Mouse (Mus musculus): ENCODE data around the gene Gm17349. TPM values are rescaled to one million over a fixed set of nuclear protein-coding genes. Genes with fewer than 3 reads are reported as not detected.
"Not testable (repeated sequence)": the region's sequence is repeated elsewhere in the genome, so short reads cannot be mapped to it uniquely, and the experiment has no call there.

The Gm17349 gene
- polyA plus RNA-seq, 1 experiment from 2014 or later = not detected

DNA sequence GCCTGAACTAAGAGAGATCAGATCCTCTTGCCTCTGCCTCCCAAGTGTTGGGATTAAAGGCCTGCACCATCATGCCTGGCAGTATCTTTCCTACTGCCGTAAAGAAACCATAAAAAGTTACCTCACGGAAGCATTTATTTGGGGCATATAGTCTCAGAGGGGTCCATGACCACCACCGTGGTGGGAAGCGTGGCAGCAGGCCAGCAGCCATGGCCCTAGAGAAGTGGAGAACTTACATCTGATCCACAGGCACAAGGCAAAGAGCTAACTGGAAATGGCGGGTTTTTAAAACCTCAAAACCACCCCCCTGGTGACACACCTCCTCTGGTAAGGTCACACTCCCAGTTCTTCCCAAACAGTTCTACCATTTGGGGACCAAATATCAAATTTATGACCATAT is 22.9 kb upstream of the Gm17349 start:
- peaks cover 5% of the 10 kb centered on the region; the same call in 1 of the 2 replicates for H3K9me3 ChIP-seq (replicated peaks; ENCODE audit: control insufficient read depth, low read length)
- no peak overlapping the region for H3K4me2 ChIP-seq (ENCODE audit: low read depth, low read length)
- no peak overlapping the region for H3K9ac ChIP-seq (ENCODE audit: low read length)
- no peak for ATAC-seq (ENCODE audit: insufficient read depth, low FRiP score)
- H3K4me1 ChIP-seq (ENCODE audit: control insufficient read depth, insufficient read depth, low read length) = peaks cover 21% of the 10 kb centered on the region
- peaks cover 14% of the 10 kb centered on the region for H3K36me3 ChIP-seq (ENCODE audit: control insufficient read depth, insufficient read depth, low read length)
- no peaks in the 10 kb centered on the region for H3K27me3 ChIP-seq (ENCODE audit: control insufficient read depth, insufficient read depth, low read length)
- no peak overlapping the region for H3K27ac ChIP-seq (ENCODE audit: low read length)
- WGBS = 90% methylated on average over 5 of the region's 5 CpGs
- H3K4me3 ChIP-seq (replicated peaks; ENCODE audit: low read length) = no peak overlapping the region

DNA sequence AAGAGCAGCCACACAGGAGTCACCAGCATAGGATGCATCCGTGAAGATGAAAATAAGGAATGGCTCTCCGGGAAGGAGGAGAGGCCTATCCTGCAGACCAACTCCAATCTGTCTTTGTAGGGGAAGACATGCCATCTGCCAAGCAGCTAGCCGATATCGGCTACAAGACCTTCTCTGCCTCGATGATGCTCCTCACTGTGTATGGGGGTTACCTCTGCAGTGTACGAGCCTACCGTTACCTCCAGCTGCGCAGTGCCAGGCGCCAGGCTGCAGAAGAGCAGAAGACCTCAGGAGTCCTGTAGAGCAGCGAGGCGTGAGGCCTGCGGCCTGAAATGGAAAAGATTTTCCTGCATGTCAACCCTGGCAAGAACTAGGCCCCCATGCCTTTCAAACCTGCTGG is 22.2 kb upstream of the Gm17349 start:
- H3K4me2 ChIP-seq (ENCODE audit: low read depth, low read length) = no peak overlapping the region
- H3K9ac ChIP-seq (ENCODE audit: low read length) = no peak overlapping the region
- 95% methylated on average over 12 of the region's 12 CpGs for WGBS
- peaks cover 25% of the 10 kb centered on the region for H3K4me1 ChIP-seq (ENCODE audit: control insufficient read depth, insufficient read depth, low read length)
- no peak overlapping the region for H3K27ac ChIP-seq (ENCODE audit: low read length)
- no peak overlapping the region for H3K4me3 ChIP-seq (replicated peaks; ENCODE audit: low read length)
- no peaks in the 10 kb centered on the region for H3K27me3 ChIP-seq (ENCODE audit: control insufficient read depth, insufficient read depth, low read length)
- H3K36me3 ChIP-seq (ENCODE audit: control insufficient read depth, insufficient read depth, low read length) = peaks cover 14% of the 10 kb centered on the region
- no peak for ATAC-seq (ENCODE audit: insufficient read depth, low FRiP score)
- peaks cover 5% of the 10 kb centered on the region; the same call in 1 of the 2 replicates for H3K9me3 ChIP-seq (replicated peaks; ENCODE audit: control insufficient read depth, low read length)

DNA sequence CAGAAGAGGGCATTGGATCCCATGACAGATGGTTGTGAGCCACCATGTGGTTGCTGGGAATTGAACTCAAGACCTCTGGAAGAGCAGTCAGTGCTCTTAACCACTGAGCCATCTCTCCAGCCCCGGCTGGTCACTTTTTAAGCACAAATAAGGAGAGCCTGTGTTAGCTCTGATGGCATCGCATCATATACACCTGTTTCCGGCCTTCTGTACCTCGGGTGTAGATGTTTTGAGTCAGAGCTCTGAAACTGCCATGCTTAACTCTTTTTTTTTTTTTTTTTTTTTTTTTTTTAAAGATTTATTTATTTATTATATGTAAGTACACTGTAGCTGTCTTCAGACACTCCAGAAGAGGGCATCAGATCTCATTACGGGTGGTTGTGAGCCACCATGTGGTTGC is 21.7 kb upstream of the Gm17349 start:
- not testable (repeated sequence) for H3K4me3 ChIP-seq (replicated peaks; ENCODE audit: low read length); H3K9me3 ChIP-seq (replicated peaks; ENCODE audit: control insufficient read depth, low read length); H3K4me2 ChIP-seq (ENCODE audit: low read depth, low read length); H3K9ac ChIP-seq (ENCODE audit: low read length); H3K27ac ChIP-seq (ENCODE audit: low read length); H3K27me3 ChIP-seq (ENCODE audit: control insufficient read depth, insufficient read depth, low read length); ATAC-seq (ENCODE audit: insufficient read depth, low FRiP score)
- peaks cover 14% of the 10 kb centered on the region for H3K36me3 ChIP-seq (ENCODE audit: control insufficient read depth, insufficient read depth, low read length)
- peaks cover 25% of the 10 kb centered on the region for H3K4me1 ChIP-seq (ENCODE audit: control insufficient read depth, insufficient read depth, low read length)
- WGBS = 89% methylated on average over 4 of the region's 5 CpGs

DNA sequence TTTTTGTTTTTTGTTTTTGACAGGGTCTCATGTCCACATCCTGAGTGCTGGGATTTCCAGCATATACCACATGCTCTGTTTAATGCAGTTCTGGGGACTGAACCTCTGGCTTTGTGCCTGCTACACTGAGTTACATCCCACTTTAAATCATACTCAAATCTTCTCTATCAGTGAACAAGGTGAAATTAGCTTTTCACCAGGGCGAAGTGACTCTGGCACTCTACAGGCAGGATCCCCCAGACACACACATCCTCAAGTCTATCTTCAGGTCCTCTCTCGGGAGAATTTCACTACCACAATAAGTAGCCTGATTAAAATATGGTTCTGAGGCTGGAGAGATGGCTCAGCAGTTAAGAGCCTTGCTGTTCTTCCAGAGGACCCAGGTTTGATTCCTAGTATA is 21.3 kb upstream of the Gm17349 start:
- Histone ChIP-seq H3K36me3 (ENCODE audit: control insufficient read depth, insufficient read depth, low read length) (peaks cover 14% of the 10 kb centered on the region), H3K27me3 (ENCODE audit: control insufficient read depth, insufficient read depth, low read length) (no peaks in the 10 kb centered on the region), H3K4me3 (replicated peaks; ENCODE audit: low read length) (peak overlapping the region; percentile 91), H3K27ac (ENCODE audit: low read length) (no peak overlapping the region), H3K4me2 (ENCODE audit: low read depth, low read length) (peak overlapping the region; percentile 63), H3K9ac (ENCODE audit: low read length) (peak overlapping the region; percentile 96), H3K4me1 (ENCODE audit: control insufficient read depth, insufficient read depth, low read length) (peaks cover 25% of the 10 kb centered on the region), H3K9me3 (replicated peaks; ENCODE audit: control insufficient read depth, low read length) (peaks cover 5% of the 10 kb centered on the region; the same call in 1 of the 2 replicates)
- ATAC-seq (ENCODE audit: insufficient read depth, low FRiP score) = no peak
- 68% methylated on average over 2 of the region's 2 CpGs for WGBS

DNA sequence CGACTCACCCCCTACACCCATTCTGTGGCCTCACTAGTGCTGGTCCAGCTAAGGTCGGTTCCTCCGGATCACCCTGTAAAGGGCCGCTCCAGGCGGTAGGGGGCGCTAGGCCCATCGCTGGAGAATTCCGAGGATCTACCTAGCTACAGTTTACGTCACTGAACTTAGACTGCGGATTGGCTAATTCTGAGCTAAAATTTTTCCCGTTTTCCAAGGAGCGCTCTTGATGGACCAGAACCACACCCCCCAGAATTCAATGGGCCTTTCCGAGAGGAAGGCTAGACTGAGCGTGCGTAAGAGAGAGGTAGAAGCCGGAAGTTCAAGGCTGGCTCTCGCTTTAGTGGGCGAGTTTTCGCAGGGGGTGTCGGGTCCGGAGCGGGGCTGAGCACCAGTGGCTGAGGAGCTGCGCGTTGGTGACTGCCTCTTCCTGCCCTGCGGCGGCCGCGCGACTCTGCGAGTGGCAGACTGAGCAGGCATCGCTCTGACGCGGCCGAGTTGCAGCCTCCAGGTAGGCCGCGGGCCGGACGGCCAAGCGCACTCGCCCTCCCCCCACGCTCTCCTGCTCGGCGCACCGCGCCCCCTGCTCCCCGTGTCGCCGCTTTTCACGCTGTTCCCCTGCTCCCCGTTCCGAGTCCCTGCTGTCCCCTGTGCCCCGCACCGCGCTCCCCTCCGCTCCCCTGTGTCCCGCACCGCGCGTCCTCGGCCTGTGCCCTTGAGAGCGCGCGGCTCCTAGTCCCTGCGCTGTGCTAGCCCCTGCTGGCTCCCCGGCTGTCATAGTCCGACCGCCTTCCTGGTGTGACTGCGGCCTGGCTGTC is 20.3 kb upstream of the Gm17349 start, which contains the start of gene Cox14:
Gene Cox14, plus strand, starts transcription at position 278 of the 815 bp plus-strand sequence.
- Histone ChIP-seq H3K9me3 (replicated peaks; ENCODE audit: control insufficient read depth, low read length) (peaks cover 5% of the 10 kb centered on the region; the same call in 1 of the 2 replicates), H3K36me3 (ENCODE audit: control insufficient read depth, insufficient read depth, low read length) (peaks cover 14% of the 10 kb centered on the region), H3K4me3 (replicated peaks; ENCODE audit: low read length) (peak within 1 kb of the TSS; percentile 91), H3K27me3 (ENCODE audit: control insufficient read depth, insufficient read depth, low read length) (no peaks in the 10 kb centered on the region), H3K4me2 (ENCODE audit: low read depth, low read length) (peak within 1 kb of the TSS; percentile 75), H3K9ac (ENCODE audit: low read length) (peak within 1 kb of the TSS; percentile 96), H3K27ac (ENCODE audit: low read length) (peak within 1 kb of the TSS; percentile 91), H3K4me1 (ENCODE audit: control insufficient read depth, insufficient read depth, low read length) (peaks cover 25% of the 10 kb centered on the region)
- ATAC-seq (ENCODE audit: insufficient read depth, low FRiP score) = peak; percentile 94
- WGBS = under 1% methylated on average over 68 of the region's 68 CpGs

DNA sequence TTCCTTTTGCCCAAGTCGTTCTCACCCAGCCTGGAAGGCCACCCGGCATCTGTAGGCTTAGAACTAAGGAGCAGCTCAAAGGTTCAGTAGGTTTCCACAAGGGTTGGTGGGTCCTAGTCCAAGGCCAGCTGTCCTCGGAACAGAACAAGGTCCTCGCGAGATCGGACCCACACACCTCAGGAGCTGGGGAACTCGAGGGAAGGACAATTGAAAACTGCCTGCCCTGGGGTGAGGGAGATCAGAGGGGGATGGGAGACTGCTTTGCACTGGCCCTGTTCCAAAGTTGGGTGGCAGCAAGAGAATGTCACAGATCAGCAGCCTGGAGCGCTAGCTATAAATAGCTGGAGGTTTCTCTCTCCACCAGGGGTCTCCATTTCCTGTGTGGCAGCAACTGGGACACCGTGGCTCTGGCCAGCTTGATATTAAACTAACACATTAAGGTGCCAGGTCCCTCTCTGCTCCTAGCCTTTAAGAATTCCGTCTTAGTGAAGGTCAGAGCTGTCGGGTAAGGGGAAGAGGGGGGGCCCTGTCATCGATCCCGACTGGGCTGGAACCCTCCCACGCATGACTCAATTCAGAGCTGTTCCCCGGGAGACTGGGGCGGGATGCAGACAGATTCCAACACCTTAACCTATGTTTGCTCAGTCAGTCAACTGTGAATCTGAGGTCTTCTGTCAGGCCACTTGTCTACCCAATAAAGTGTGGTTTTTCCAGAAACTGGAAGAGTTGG is 19.2 kb upstream of the Gm17349 start:
- H3K9ac ChIP-seq (ENCODE audit: low read length) = peak overlapping the region; percentile 65
- peaks cover 5% of the 10 kb centered on the region; the same call in 1 of the 2 replicates for H3K9me3 ChIP-seq (replicated peaks; ENCODE audit: control insufficient read depth, low read length)
- H3K27me3 ChIP-seq (ENCODE audit: control insufficient read depth, insufficient read depth, low read length) = no peaks in the 10 kb centered on the region
- peak; percentile 31 for ATAC-seq (ENCODE audit: insufficient read depth, low FRiP score)
- peaks cover 14% of the 10 kb centered on the region for H3K36me3 ChIP-seq (ENCODE audit: control insufficient read depth, insufficient read depth, low read length)
- H3K4me3 ChIP-seq (replicated peaks; ENCODE audit: low read length) = peak overlapping the region; percentile 91
- WGBS = 9% methylated on average over 16 of the region's 16 CpGs
- H3K27ac ChIP-seq (ENCODE audit: low read length) = peak overlapping the region; percentile 88
- peaks cover 25% of the 10 kb centered on the region for H3K4me1 ChIP-seq (ENCODE audit: control insufficient read depth, insufficient read depth, low read length)
- H3K4me2 ChIP-seq (ENCODE audit: low read depth, low read length) = peak overlapping the region; percentile 75

DNA sequence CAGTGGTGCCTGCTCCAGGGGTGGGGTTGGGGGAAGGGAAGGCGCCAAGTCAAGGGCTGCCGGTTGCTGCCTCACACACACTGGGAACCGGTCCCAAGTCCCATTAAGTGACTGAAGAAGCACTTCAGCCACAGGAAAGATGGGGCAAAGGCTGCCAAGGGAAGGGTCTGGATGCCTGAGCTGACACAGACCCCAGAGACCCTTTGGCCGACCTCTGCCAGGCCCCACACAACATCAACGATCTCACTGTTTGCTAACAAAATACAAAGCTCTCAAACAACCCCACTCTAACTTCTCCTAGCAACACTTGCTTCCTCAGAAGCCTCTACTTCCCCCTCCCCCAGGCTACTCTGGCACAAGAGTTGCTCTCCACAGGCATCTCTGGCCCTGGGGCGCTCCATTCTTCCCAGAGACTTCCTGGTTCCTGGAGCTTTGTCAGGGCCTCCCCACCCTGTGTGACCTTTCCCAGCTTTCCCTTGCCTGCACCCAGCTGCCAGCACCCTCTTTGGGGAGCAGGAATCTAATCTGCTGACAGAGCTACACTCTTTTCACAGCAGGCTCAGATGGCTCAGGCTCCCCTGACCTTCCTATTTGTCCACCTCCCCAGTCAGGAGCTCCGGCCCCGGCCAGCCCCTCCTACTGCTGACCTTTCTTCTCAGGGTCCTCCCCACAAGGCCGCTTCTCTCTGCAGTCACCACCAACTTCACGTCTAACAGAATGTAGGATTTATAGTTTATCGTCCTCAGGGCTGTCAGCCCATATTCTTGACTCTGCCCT is 18.4 kb upstream of the Gm17349 start:
- Histone ChIP-seq H3K9ac (ENCODE audit: low read length) (peak overlapping the region; percentile 65), H3K9me3 (replicated peaks; ENCODE audit: control insufficient read depth, low read length) (0 out of 2 replicates have a peak, but pooled peaks cover under 1% of the 10 kb centered on the region), H3K4me3 (replicated peaks; ENCODE audit: low read length) (0 out of 2 replicates have a peak overlapping the region, but pooled peaks have one; percentile 91), H3K27me3 (ENCODE audit: control insufficient read depth, insufficient read depth, low read length) (no peaks in the 10 kb centered on the region), H3K36me3 (ENCODE audit: control insufficient read depth, insufficient read depth, low read length) (peaks cover 9% of the 10 kb centered on the region), H3K4me2 (ENCODE audit: low read depth, low read length) (peak overlapping the region; percentile 75), H3K4me1 (ENCODE audit: control insufficient read depth, insufficient read depth, low read length) (peaks cover 25% of the 10 kb centered on the region), H3K27ac (ENCODE audit: low read length) (peak overlapping the region; percentile 88)
- ATAC-seq (ENCODE audit: insufficient read depth, low FRiP score) = peak; percentile 14; the same call in 1 of the 2 replicates
- 25% methylated on average over 11 of the region's 11 CpGs for WGBS

DNA sequence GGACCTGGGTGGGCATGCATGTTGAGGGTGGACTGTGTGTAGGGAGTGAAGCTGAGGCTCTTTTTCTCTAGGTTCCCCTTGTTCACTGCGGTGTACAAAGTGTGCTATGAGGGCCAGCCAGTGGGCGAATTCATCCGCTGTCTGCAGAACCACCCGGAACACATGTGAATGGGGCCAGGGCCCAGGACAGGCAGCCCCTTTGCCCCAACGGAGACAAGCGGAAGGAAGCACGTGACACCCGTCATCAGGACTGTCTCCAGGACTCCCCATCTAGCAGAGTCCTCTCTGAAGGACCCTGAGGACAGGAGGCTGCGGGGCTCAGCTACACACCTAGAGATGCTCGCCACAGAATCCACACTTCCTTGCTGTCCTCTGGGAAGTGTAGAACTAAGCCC is 17.8 kb upstream of the Gm17349 start:
- Histone ChIP-seq H3K4me3 (replicated peaks; ENCODE audit: low read length) (no peak overlapping the region), H3K9me3 (replicated peaks; ENCODE audit: control insufficient read depth, low read length) (no peaks in the 10 kb centered on the region), H3K4me1 (ENCODE audit: control insufficient read depth, insufficient read depth, low read length) (peaks cover 25% of the 10 kb centered on the region), H3K9ac (ENCODE audit: low read length) (0 out of 2 replicates have a peak overlapping the region, but pooled peaks have one; percentile 13), H3K36me3 (ENCODE audit: control insufficient read depth, insufficient read depth, low read length) (peaks cover 6% of the 10 kb centered on the region; the same call in 1 of the 2 replicates), H3K27me3 (ENCODE audit: control insufficient read depth, insufficient read depth, low read length) (no peaks in the 10 kb centered on the region), H3K27ac (ENCODE audit: low read length) (peak overlapping the region; percentile 88), H3K4me2 (ENCODE audit: low read depth, low read length) (no peak overlapping the region)
- ATAC-seq (ENCODE audit: insufficient read depth, low FRiP score) = no peak
- 61% methylated on average over 10 of the region's 10 CpGs for WGBS
